Comparison of ENCODE assay signal across 18 mouse cellular contexts in the genomic region with DNA sequence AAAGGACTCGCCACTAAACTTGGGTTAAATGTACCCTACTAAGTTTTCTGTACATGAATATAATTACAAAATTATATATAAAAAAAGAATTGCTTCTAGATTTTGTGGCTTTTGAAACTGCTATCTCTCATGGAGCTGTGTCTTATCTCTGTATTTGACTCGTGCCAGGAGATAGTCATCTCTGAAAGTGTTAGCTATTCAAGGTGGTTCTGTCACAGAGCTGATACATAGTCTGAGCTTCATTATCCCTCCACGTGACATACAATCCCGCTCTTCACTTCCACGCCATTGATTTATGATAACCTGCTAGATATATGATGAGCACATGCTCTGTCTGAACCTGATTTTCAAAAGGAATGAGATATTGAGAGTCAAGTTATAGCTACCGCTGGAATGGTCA.
DNase-seq lines count a peak whose midpoint lies in the region; ATAC-seq and TF ChIP-seq lines count a peak whose summit lies in the region.
"Had no signal": no experiment of that assay in that cellular context is flagged by ENCODE, and none has a peak within 500 bp of the region (broad histone marks: within the 10 kb centered on the region; RNA-seq: fewer than 3 reads in every experiment).

No protein-coding gene starts in this region.

- no peak for TF ChIP-seq CTCF in G1E (IDR thresholded peaks at IDR 0.05; ENCODE audit: low read depth, low read length)

- H3K4me3 ChIP-seq in G1E (ENCODE audit: low read depth, low read length): no peak overlapping the region

- H3K36me3 ChIP-seq in G1E (replicated peaks): no peaks in the 10 kb centered on the region

- no peak for DNase-seq in G1E (ENCODE audit: low spot score)
- no peak for DNase-seq in left cerebral cortex, adult 8-10 months (ENCODE audit: low spot score in 2 of 2)
- DNase-seq: adrenal gland, adult 2 months; adrenal gland, adult 8-10 months; adrenal gland, postnatal 10 days; adrenal gland, postnatal 14 days; adrenal gland, postnatal 25 days; adrenal gland, postnatal 36 days; B cell, adult 2 months; cerebellum, adult 11 months; cerebellum, adult 11-12 months; cerebellum, adult 18-20 months; cerebellum, adult 2 months; cerebellum, adult 8-10 months had no signal

- H3K4me1 ChIP-seq in G1E (ENCODE audit: insufficient read depth, low read depth, low read length): peaks cover 9% of the 10 kb centered on the region

- ATAC-seq in G1E (ENCODE audit: extremely low read depth, insufficient number of reproducible peaks, low FRiP score, poor library complexity, severe bottlenecking): peak; percentile 92
- ATAC-seq: activated CD4-positive, CD25-positive, alpha-beta regulatory T cell, adult 4 months; CD4-positive, CD25-positive, alpha-beta regulatory T cell, adult 4 months; Patski had no signal

- H3K9me3 ChIP-seq in G1E (replicated peaks): no peaks in the 10 kb centered on the region

- no peaks in the 10 kb centered on the region for H3K27me3 ChIP-seq in G1E (ENCODE audit: insufficient read depth, low read length)
- H3K27me3 ChIP-seq: CH12.LX, Patski had no signal
